Mouse (Mus musculus) heart, embryonic 13.5 days (tissue): ENCODE data around the gene F13a1. TPM values are rescaled to one million over a fixed set of nuclear protein-coding genes. Genes with fewer than 3 reads are reported as not detected.

Experiments
- ATAC-seq: fragments of 200-750 bp; cut with Nextera tagmentation; 2 replicates; pipeline ENCODE4 v1.8.0; 2017; ENCODE audit warnings: moderate TSS enrichment; ENCODE audit not compliant: insufficient number of reproducible peaks, low FRiP score, low TSS enrichment; ENCODE audit errors: extremely low read depth
- H3K27ac ChIP-seq: fragments of 300-500 bp; sonication (generic); replicated peaks from 2 replicates; pipeline ENCODE4 v1.5.1; 2015; ENCODE audit warnings: moderate library complexity, mild to moderate bottlenecking, inconsistent platforms
- H3K27me3 ChIP-seq: fragments of 300-500 bp; sonication (generic); replicated peaks from 2 replicates; pipeline ENCODE4 v1.6.1; 2015; ENCODE audit warnings: mild to moderate bottlenecking, inconsistent platforms
- H3K36me3 ChIP-seq: fragments of 300-500 bp; sonication (generic); 2 replicates; pipeline ENCODE4 v1.6.1; 2015; ENCODE audit warnings: mild to moderate bottlenecking, inconsistent platforms
- H3K4me1 ChIP-seq: fragments of 300-500 bp; sonication (generic); 2 replicates; pipeline ENCODE4 v1.6.1; 2015; ENCODE audit warnings: inconsistent platforms
- H3K4me2 ChIP-seq: fragments of 300-500 bp; sonication (generic); 2 replicates; pipeline ENCODE4 v1.6.1; 2015; ENCODE audit warnings: inconsistent platforms, mild to moderate bottlenecking, moderate library complexity
- H3K4me3 ChIP-seq: fragments of 300-500 bp; sonication (generic); 2 replicates; pipeline ENCODE4 v1.5.1; 2015; ENCODE audit warnings: moderate library complexity, mild to moderate bottlenecking, inconsistent platforms
- H3K9ac ChIP-seq: fragments of 300-500 bp; sonication (generic); 2 replicates; pipeline ENCODE4 v1.6.1; 2015; ENCODE audit warnings: inconsistent platforms, mild to moderate bottlenecking, moderate library complexity
- H3K9me3 ChIP-seq: fragments of 300-500 bp; sonication (generic); 2 replicates; pipeline ENCODE4 v1.6.1; 2016; ENCODE audit warnings: inconsistent platforms
- WGBS: fragments of 180-500 bp; shearing (Covaris S2); methylation state at CpG from one replicate; pipeline ENCODE4 v1.1.7; 2015; ENCODE audit warnings: mixed read lengths; 5-methylcytosine and 5-hydroxymethylcytosine counted together
- polyA plus RNA-seq: library from polyadenylated mRNA; unstranded; fragments of >200 nt; fragmentation: Nextera tagmentation; extraction: Ambion mirVana; gene quantifications from 2 replicates; pipeline ENCODE4 v1.2.1, GENCODE M21; 2015

The F13a1 gene
- polyA plus RNA-seq, 1 experiment from 2014 or later = 10.5 TPM

DNA sequence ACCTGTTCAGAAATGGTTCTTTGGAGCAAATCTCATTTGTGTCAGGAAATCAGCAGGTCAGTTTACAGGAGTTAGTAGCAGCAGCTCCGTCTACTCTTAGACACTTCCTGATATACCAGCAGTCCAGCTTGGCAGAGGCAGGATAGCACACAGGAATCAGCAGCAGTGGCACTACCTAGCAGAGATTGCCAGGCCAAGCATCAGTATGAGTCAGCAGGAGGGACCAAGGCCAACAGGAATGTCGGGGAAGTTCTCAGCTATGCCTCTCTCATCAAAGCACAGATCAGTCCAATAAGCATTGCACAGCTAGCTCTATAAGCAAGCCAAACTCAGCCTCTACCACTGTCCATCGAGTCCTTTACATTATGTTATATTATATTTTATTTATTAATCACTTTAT, 210.9 kb downstream of the F13a1 start:
- 61% methylated on average over 3 of the region's 3 CpGs for WGBS
- no peak overlapping the region for H3K27ac ChIP-seq
- no peaks in the 10 kb centered on the region for H3K4me1 ChIP-seq
- H3K4me3 ChIP-seq = no peak overlapping the region
- no peaks in the 10 kb centered on the region for H3K27me3 ChIP-seq
- H3K4me2 ChIP-seq = no peak overlapping the region
- H3K9me3 ChIP-seq = no peaks in the 10 kb centered on the region
- H3K9ac ChIP-seq = no peak overlapping the region
- no peaks in the 10 kb centered on the region for H3K36me3 ChIP-seq
- ATAC-seq = no peak
